Mouse (Mus musculus): Measurements from ENCODE around the gene Dusp1.

GRCm38 (mm10) chr17:26494642-26495468 is 67.1 kb downstream of the Dusp1 start:
- no peak for TF ChIP-seq POLR2A (IDR thresholded peaks at IDR 0.05; ENCODE audit: control insufficient read depth, low read depth, low read length)
- no peak for TF ChIP-seq CTCF (IDR thresholded peaks at IDR 0.05; ENCODE audit: control insufficient read depth, insufficient read depth, insufficient replicate concordance, low read depth, low read length)
